Mouse (Mus musculus) layer of hippocampus, adult 2 months (tissue): ENCODE measurements at regions not wholly inside any gene's neighbourhood (a gene's known extent, or its start where the extent isn't known, plus 50 kb on each side); places are given as distances from the start of the nearest gene placed in this dataset.
A peak's percentile ranks its signal among the peaks of the same experiment; 100 is the strongest.

Experiments
- DNase-seq, 2 experiments: peaks; one replicate each; pipeline ENCODE4 v3.0.0; 2022; ENCODE audit warnings: low spot score in 2 of 2
- H3K27ac ChIP-seq: fragments of 200-600 bp; 2 replicates; pipeline ENCODE4 v1.8.1; 2022
- H3K4me3 ChIP-seq: fragments of 200-600 bp; 2 replicates; pipeline ENCODE4 v1.8.1; 2022; ENCODE audit warnings: mild to moderate bottlenecking
- CTCF ChIP-seq: fragments of 200-600 bp; conservative IDR thresholded peaks from 2 replicates; pipeline ENCODE4 v1.8.1; 2022; ENCODE audit warnings: antibody characterized with exemption, mild to moderate bottlenecking, moderate library complexity

GRCm38 (mm10) chr13:118193951-118194696 is 192.3 kb upstream of the B430218F22Rik start:
- no peak overlapping the region for H3K4me3 ChIP-seq
- no peak overlapping the region for H3K27ac ChIP-seq
- TF ChIP-seq CTCF: no peak
- DNase-seq: no peak

- no peak for DNase-seq
- no peak overlapping the region for H3K27ac ChIP-seq
- H3K4me3 ChIP-seq: no peak overlapping the region
- TF ChIP-seq CTCF: no peak
Observed at GRCm38 (mm10) chr13:118208146-118208545, 178.3 kb upstream of the B430218F22Rik start.

GRCm38 (mm10) chr13:118227354-118227753 is 159.1 kb upstream of the B430218F22Rik start:
- Histone ChIP-seq H3K4me3 (no peak overlapping the region), H3K27ac (no peak overlapping the region)
- DNase-seq: peak; percentile 4 to 49
- peak; percentile 78 for TF ChIP-seq CTCF

GRCm38 (mm10) chr13:118237968-118238367 is 148.5 kb upstream of the B430218F22Rik start:
- TF ChIP-seq CTCF: no peak
- DNase-seq: no peak
- Histone ChIP-seq H3K27ac (no peak overlapping the region), H3K4me3 (no peak overlapping the region)

GRCm38 (mm10) chr13:118244680-118245079 is 141.8 kb upstream of the B430218F22Rik start:
- TF ChIP-seq CTCF: no peak
- DNase-seq: no peak
- H3K27ac ChIP-seq: no peak overlapping the region
- H3K4me3 ChIP-seq: no peak overlapping the region

- no peak for TF ChIP-seq CTCF
- DNase-seq: no peak
- H3K4me3 ChIP-seq: no peak overlapping the region
- H3K27ac ChIP-seq: no peak overlapping the region
Observed at GRCm38 (mm10) chr13:118245546-118245945, 140.9 kb upstream of the B430218F22Rik start.

- no peak for TF ChIP-seq CTCF
- Histone ChIP-seq H3K27ac (no peak overlapping the region), H3K4me3 (no peak overlapping the region)
- no peak for DNase-seq
Observed at GRCm38 (mm10) chr13:118259606-118260005, 126.8 kb upstream of the B430218F22Rik start.

GRCm38 (mm10) chr13:118262971-118263370 is 123.5 kb upstream of the B430218F22Rik start:
- DNase-seq: no peak
- H3K4me3 ChIP-seq: no peak overlapping the region
- no peak for TF ChIP-seq CTCF
- no peak overlapping the region for H3K27ac ChIP-seq

- no peak for DNase-seq
- H3K4me3 ChIP-seq: no peak overlapping the region
Observed at GRCm38 (mm10) chr13:118265763-118266520, 120.5 kb upstream of the B430218F22Rik start.

GRCm38 (mm10) chr13:118272904-118273303 is 113.5 kb upstream of the B430218F22Rik start:
- TF ChIP-seq CTCF: no peak
- Histone ChIP-seq H3K27ac (no peak overlapping the region), H3K4me3 (no peak overlapping the region)
- DNase-seq: no peak

More at GRCm38 (mm10) chr13:118265763-118266520, 120.5 kb upstream of the B430218F22Rik start:
- H3K27ac ChIP-seq: no peak overlapping the region
- no peak for TF ChIP-seq CTCF

- no peak for DNase-seq
- no peak overlapping the region for H3K27ac ChIP-seq
- TF ChIP-seq CTCF: no peak
- no peak overlapping the region for H3K4me3 ChIP-seq
Observed at GRCm38 (mm10) chr13:118280956-118281355, 105.5 kb upstream of the B430218F22Rik start.

- H3K27ac ChIP-seq: no peak overlapping the region
- DNase-seq: no peak
- H3K4me3 ChIP-seq: no peak overlapping the region
- TF ChIP-seq CTCF: no peak
Observed at GRCm38 (mm10) chr13:118293728-118294127, 92.7 kb upstream of the B430218F22Rik start.

- Histone ChIP-seq H3K4me3 (no peak overlapping the region), H3K27ac (no peak overlapping the region)
- no peak for TF ChIP-seq CTCF
- DNase-seq: no peak
Observed at GRCm38 (mm10) chr13:118310080-118310479, 76.3 kb upstream of the B430218F22Rik start.
